Mouse (Mus musculus) liver, embryonic 12.5 days (tissue): ENCODE measurements around the gene Aifm3. TPM values are rescaled to one million over a fixed set of nuclear protein-coding genes. Genes with fewer than 3 reads are reported as not detected.

Experiments
- polyA plus RNA-seq: library from polyadenylated mRNA; unstranded; fragments of >200 nt; fragmentation: Nextera tagmentation; extraction: Ambion mirVana; gene quantifications from 2 replicates; pipeline ENCODE4 v1.2.1, GENCODE M21; 2016

Gene Aifm3
- polyA plus RNA-seq, 1 experiment from 2014 or later: 0.83 TPM

Other genes with a start within 250 kb of the Aifm3 start
- 4.7 and 5.3 TPM in 2 replicates for gene Tmem191c, start 213.5 kb upstream of the Aifm3 start, polyA plus RNA-seq
- 107 and 111 TPM in 2 replicates for gene Serpind1, start 158.2 kb upstream of the Aifm3 start, polyA plus RNA-seq
- 10.6 and 10.8 TPM in 2 replicates for gene Snap29, start 83.6 kb upstream of the Aifm3 start, polyA plus RNA-seq
- gene Pi4ka, start 83.3 kb upstream of the Aifm3 start, polyA plus RNA-seq: 25.6 TPM in 2 replicates
- gene Crkl, start 37.6 kb upstream of the Aifm3 start, polyA plus RNA-seq: 37.9 and 41.6 TPM in 2 replicates
- 31.4 and 34.8 TPM in 2 replicates for gene Lztr1, start 19.1 kb downstream of the Aifm3 start, polyA plus RNA-seq
- 34.2 and 36.6 TPM in 2 replicates for gene Thap7, start 41.5 kb downstream of the Aifm3 start, polyA plus RNA-seq
- gene Lrrc74b, start 71.6 kb downstream of the Aifm3 start, polyA plus RNA-seq: 0.07 TPM in 1 of 2 replicates, not detected in the other
- gene P2rx6, start 72.3 kb downstream of the Aifm3 start, polyA plus RNA-seq: 0.08 TPM in 2 replicates
- 1.7 TPM in 2 replicates for gene Slc7a4, start 93.6 kb downstream of the Aifm3 start, polyA plus RNA-seq
- gene Smpd4, start 129.7 kb downstream of the Aifm3 start, polyA plus RNA-seq: 31.3 and 31.8 TPM in 2 replicates
- 3.0 and 3.2 TPM in 2 replicates for gene Ccdc74a, start 156.9 kb downstream of the Aifm3 start, polyA plus RNA-seq
- 24.2 and 25.2 TPM in 2 replicates for gene Med15, start 243.3 kb downstream of the Aifm3 start, polyA plus RNA-seq